In the genomic region with DNA sequence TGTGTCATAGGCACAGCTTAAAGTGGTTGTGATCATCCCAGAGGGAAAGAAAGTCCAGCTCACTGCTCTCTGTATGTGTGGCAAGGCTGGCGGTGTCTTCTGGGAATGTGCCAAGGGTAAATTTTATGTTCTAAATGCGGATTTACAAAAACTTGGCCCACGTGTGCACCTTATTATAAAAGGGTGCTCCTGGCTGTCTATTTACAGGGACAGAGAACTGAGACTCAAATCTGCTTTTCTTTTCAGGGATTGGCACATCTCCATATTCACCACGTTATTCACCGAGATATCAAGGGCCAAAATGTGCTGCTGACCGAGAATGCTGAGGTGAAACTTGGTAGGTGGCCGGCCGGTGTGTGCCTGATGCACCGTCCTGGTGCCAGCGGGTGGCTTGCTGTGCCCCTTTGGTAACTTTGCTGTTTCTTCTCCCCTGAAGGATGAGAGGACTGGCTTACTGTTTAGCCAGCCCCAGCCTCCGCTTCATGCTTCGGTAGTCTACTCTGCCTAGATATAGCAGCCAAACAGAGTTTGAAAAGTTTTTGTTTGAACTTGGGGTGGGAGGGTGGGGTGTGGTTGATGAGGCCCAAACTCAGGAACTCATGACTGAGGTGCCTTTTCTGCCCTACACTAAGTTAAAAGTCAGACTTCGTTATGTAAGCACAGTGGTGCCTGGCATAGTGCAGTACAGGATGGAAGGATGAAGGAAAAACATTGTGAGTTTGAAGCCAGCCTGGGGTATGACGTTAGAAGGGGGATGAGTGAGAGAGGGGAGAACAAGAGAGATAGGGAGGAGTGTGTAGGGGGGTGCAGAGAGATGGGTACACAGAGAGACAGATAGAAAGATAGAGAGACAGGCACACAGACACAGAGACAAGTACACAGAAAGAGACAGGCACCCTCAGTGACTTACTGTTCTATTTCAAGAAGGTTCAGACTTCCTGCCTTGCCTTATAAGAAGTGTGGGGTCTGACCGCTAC, we compare ENCODE assay signal across 17 mouse cellular contexts.
DNase-seq lines count a peak whose midpoint lies in the region; ATAC-seq lines count a peak whose summit lies in the region.
"Had no signal": no experiment of that assay in that cellular context is flagged by ENCODE, and none has a peak within 500 bp of the region (broad histone marks: within the 10 kb centered on the region; RNA-seq: fewer than 3 reads in every experiment).

No protein-coding gene starts in this region.

- H3K9ac ChIP-seq in hindbrain, embryonic 15.5 days = no peak overlapping the region
- no peak overlapping the region for H3K9ac ChIP-seq in hindbrain, embryonic 14.5 days
- no peak overlapping the region for H3K9ac ChIP-seq in neural tube, embryonic 13.5 days
- H3K9ac ChIP-seq in stomach, embryonic 14.5 days (replicated peaks; ENCODE audit: low read depth, low read length) = no peak overlapping the region
- H3K9ac ChIP-seq: heart, embryonic 13.5 days; limb, embryonic 13.5 days; liver, postnatal 0 days had no signal

- no peak for ATAC-seq in hindbrain, embryonic 15.5 days (ENCODE audit: low FRiP score, low read depth)
- ATAC-seq in hindbrain, embryonic 14.5 days (ENCODE audit: low FRiP score) = no peak
- ATAC-seq in neural tube, embryonic 13.5 days (ENCODE audit: low read depth) = no peak
- ATAC-seq in stomach, embryonic 14.5 days (ENCODE audit: insufficient number of reproducible peaks, insufficient read depth, low FRiP score, low read depth) = peak; percentile 10; the same call in 1 of the 2 replicates
- ATAC-seq: intestine, postnatal 0 days; liver, postnatal 0 days; Patski had no signal

- DNase-seq in hindbrain, embryonic 14.5 days (ENCODE audit: low spot score) = no peak
- DNase-seq in neural tube, embryonic 10.5 days (ENCODE audit: extremely low spot score, low spot score) = no peak
- peak; percentile 69 for DNase-seq in kidney, adult 9 months
- no peak for DNase-seq in right cerebral cortex, postnatal 4 days
- DNase-seq: cerebellum, adult 9-10 months; gastrocnemius, postnatal 25 days; liver, postnatal 0 days; thymus, postnatal 36 days had no signal

- H3K4me3 ChIP-seq in hindbrain, embryonic 15.5 days = no peak overlapping the region
- no peak overlapping the region for H3K4me3 ChIP-seq in hindbrain, embryonic 14.5 days (replicated peaks; ENCODE audit: low read length)
- H3K4me3 ChIP-seq in neural tube, embryonic 13.5 days = no peak overlapping the region
- no peak overlapping the region for H3K4me3 ChIP-seq in stomach, embryonic 14.5 days (ENCODE audit: low read depth, low read length)
- H3K4me3 ChIP-seq: heart, embryonic 13.5 days; hindbrain, embryonic 10.5 days; limb, embryonic 13.5 days had no signal

- H3K9me3 ChIP-seq in hindbrain, embryonic 15.5 days = no peaks in the 10 kb centered on the region
- H3K9me3 ChIP-seq in hindbrain, embryonic 14.5 days (ENCODE audit: control insufficient read depth, low read length) = no peaks in the 10 kb centered on the region
- no peaks in the 10 kb centered on the region for H3K9me3 ChIP-seq in neural tube, embryonic 13.5 days
- no peaks in the 10 kb centered on the region for H3K9me3 ChIP-seq in stomach, embryonic 14.5 days (ENCODE audit: control insufficient read depth, low read depth, low read length)
- H3K9me3 ChIP-seq: heart, embryonic 13.5 days; hindbrain, embryonic 10.5 days; limb, embryonic 13.5 days had no signal

- peaks cover 58% of the 10 kb centered on the region for H3K36me3 ChIP-seq in hindbrain, embryonic 15.5 days
- peaks cover 94% of the 10 kb centered on the region for H3K36me3 ChIP-seq in hindbrain, embryonic 14.5 days (replicated peaks; ENCODE audit: control insufficient read depth, insufficient read depth)
- peaks cover 90% of the 10 kb centered on the region for H3K36me3 ChIP-seq in neural tube, embryonic 13.5 days
- peaks cover 81% of the 10 kb centered on the region for H3K36me3 ChIP-seq in stomach, embryonic 14.5 days (ENCODE audit: control insufficient read depth, insufficient read depth, low read length)

- H3K27ac ChIP-seq in hindbrain, embryonic 15.5 days (replicated peaks) = peak overlapping the region; percentile 10; the same call in 1 of the 2 replicates
- H3K27ac ChIP-seq in hindbrain, embryonic 14.5 days = no peak overlapping the region
- H3K27ac ChIP-seq in neural tube, embryonic 13.5 days (replicated peaks) = peak overlapping the region; percentile 24; the same call in 1 of the 2 replicates
- no peak overlapping the region for H3K27ac ChIP-seq in stomach, embryonic 14.5 days (ENCODE audit: low read length)
- H3K27ac ChIP-seq: hindbrain, embryonic 10.5 days; limb, embryonic 13.5 days; macrophage had no signal

- H3K4me2 ChIP-seq in hindbrain, embryonic 15.5 days = no peak overlapping the region
- H3K4me2 ChIP-seq in hindbrain, embryonic 14.5 days (replicated peaks) = no peak overlapping the region
- H3K4me2 ChIP-seq in neural tube, embryonic 13.5 days = no peak overlapping the region
- H3K4me2 ChIP-seq in stomach, embryonic 14.5 days (replicated peaks; ENCODE audit: low read depth, low read length) = no peak overlapping the region
- H3K4me2 ChIP-seq: heart, embryonic 13.5 days; limb, embryonic 13.5 days had no signal

- peaks cover 28% of the 10 kb centered on the region; the same call in 1 of the 2 replicates for H3K4me1 ChIP-seq in hindbrain, embryonic 15.5 days (replicated peaks)
- H3K4me1 ChIP-seq in hindbrain, embryonic 14.5 days (replicated peaks; ENCODE audit: control insufficient read depth, insufficient read depth, low read length) = 0 out of 2 replicates have a peak, but pooled peaks cover 4% of the 10 kb centered on the region
- H3K4me1 ChIP-seq in neural tube, embryonic 13.5 days (replicated peaks) = peaks cover 51% of the 10 kb centered on the region
- H3K4me1 ChIP-seq in stomach, embryonic 14.5 days (ENCODE audit: control insufficient read depth, insufficient read depth, low read length) = no peaks in the 10 kb centered on the region
- H3K4me1 ChIP-seq: hindbrain, embryonic 10.5 days; limb, embryonic 13.5 days had no signal

- H3K27me3 ChIP-seq in hindbrain, embryonic 15.5 days = no peaks in the 10 kb centered on the region
- no peaks in the 10 kb centered on the region for H3K27me3 ChIP-seq in hindbrain, embryonic 14.5 days (ENCODE audit: control insufficient read depth, insufficient read depth, low read length)
- H3K27me3 ChIP-seq in neural tube, embryonic 13.5 days = no peaks in the 10 kb centered on the region
- H3K27me3 ChIP-seq in stomach, embryonic 14.5 days (ENCODE audit: control insufficient read depth, insufficient read depth, low read length) = no peaks in the 10 kb centered on the region
- H3K27me3 ChIP-seq: heart, embryonic 13.5 days; limb, embryonic 13.5 days; Patski had no signal

- 73% methylated on average over 15 of the region's 15 CpGs for WGBS in hindbrain, embryonic 15.5 days
- 84% methylated on average over 15 of the region's 15 CpGs for WGBS in hindbrain, embryonic 14.5 days
- 78% methylated on average over 15 of the region's 15 CpGs for WGBS in neural tube, embryonic 13.5 days
- 83% methylated on average over 15 of the region's 15 CpGs for WGBS in stomach, embryonic 14.5 days

Comparison
In these comparisons a context has a peak if more than half of its experiments do, and no peak if none do; other contexts are left out.
1. H3K27ac ChIP-seq: peak in hindbrain, embryonic 15.5 days (single experiment) and neural tube, embryonic 13.5 days (single experiment); none in hindbrain, embryonic 14.5 days (single experiment) and stomach, embryonic 14.5 days (single experiment).